Mouse (Mus musculus): ENCODE data around the gene Ebp.

Ebp gene

GRCm38 (mm10) chrX:8193419-8193723, at the start of gene Ebp:
Ebp (minus strand) TSS chrX:8193512.
- TF ChIP-seq GATA4 (IDR thresholded peaks at IDR 0.05; ENCODE audit: insufficient replicate concordance, low read length) = no peak

DNA sequence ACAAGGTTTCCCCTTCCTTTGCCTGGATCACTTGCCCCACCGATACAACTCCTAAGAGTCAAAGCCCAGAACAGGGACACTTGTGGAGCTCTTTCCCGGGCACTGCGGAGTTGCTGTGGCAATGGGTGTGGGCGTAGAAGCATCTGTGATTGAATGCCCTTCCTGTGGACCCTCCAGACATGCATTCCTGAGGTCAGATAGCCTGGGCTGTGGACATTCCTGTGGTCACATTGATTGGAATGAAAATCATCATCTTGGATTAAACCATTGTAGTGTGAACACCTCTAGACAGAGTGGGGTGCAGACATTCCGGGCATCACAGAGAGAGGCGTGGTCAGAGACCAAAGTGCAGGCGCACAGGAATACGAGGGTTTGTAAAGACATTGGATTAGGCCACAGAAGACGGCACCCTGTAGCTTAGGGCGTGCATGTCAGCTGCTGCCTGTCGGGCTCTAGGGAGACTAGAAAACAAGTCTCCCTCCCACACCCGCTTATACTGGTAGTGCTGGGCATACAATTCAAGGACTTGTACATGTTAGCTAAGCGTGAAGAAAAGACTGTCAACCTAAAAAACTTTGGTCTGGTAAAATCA, 45.6 kb upstream of the Ebp start:
- no peak for TF ChIP-seq GATA4 (IDR thresholded peaks at IDR 0.05; ENCODE audit: insufficient replicate concordance, low read length)

GRCm38 (mm10) chrX:8236704-8237103, 43.4 kb upstream of the Ebp start:
- TF ChIP-seq GATA4 (IDR thresholded peaks at IDR 0.05; ENCODE audit: insufficient replicate concordance, low read length) = no peak

- no peak for TF ChIP-seq GATA4 (IDR thresholded peaks at IDR 0.05; ENCODE audit: insufficient replicate concordance, low read length)
These were observed 40.3 kb upstream of the Ebp start for GRCm38 (mm10) chrX:8233602-8234001.

- no peak for TF ChIP-seq GATA4 (IDR thresholded peaks at IDR 0.05; ENCODE audit: insufficient replicate concordance, low read length)
These were observed 37.0 kb upstream of the Ebp start for GRCm38 (mm10) chrX:8230272-8230671.

- no peak for TF ChIP-seq GATA4 (IDR thresholded peaks at IDR 0.05; ENCODE audit: insufficient replicate concordance, low read length)
These were observed 30.2 kb upstream of the Ebp start for GRCm38 (mm10) chrX:8223473-8223872.

GRCm38 (mm10) chrX:8222678-8223421, 29.5 kb upstream of the Ebp start:
- no peak for TF ChIP-seq GATA4 (IDR thresholded peaks at IDR 0.05; ENCODE audit: insufficient replicate concordance, low read length)

GRCm38 (mm10) chrX:8222296-8222677, 29.0 kb upstream of the Ebp start:
- TF ChIP-seq GATA4 (IDR thresholded peaks at IDR 0.05; ENCODE audit: insufficient replicate concordance, low read length) = no peak

- no peak for TF ChIP-seq GATA4 (IDR thresholded peaks at IDR 0.05; ENCODE audit: insufficient replicate concordance, low read length)
These were observed 26.3 kb upstream of the Ebp start for GRCm38 (mm10) chrX:8219651-8220050.

GRCm38 (mm10) chrX:8218114-8218513, 24.8 kb upstream of the Ebp start:
- no peak for TF ChIP-seq GATA4 (IDR thresholded peaks at IDR 0.05; ENCODE audit: insufficient replicate concordance, low read length)

- no peak for TF ChIP-seq GATA4 (IDR thresholded peaks at IDR 0.05; ENCODE audit: insufficient replicate concordance, low read length)
These were observed 24.1 kb upstream of the Ebp start for GRCm38 (mm10) chrX:8217383-8217782.

- no peak for TF ChIP-seq GATA4 (IDR thresholded peaks at IDR 0.05; ENCODE audit: insufficient replicate concordance, low read length)
These were observed 18.3 kb upstream of the Ebp start for GRCm38 (mm10) chrX:8211490-8212207.

DNA sequence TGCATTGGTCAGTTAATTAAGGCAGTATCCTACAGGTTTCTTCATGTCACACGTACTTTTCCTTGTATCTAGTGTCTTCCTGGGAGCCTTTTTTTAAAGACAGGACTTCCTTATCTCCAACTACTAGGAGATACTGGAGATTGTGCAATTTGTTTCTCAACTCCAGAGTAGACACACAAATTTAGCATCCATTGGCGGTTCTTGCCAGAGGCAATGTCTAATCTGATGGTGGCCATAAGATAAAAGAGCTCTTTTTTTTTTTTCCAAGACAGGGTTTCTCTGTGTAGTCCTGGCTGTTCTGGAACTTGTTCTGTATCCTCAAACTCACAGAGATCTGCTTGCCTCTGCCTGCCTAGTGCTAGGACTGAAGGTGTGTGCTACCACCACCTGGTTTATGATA, 16.4 kb upstream of the Ebp start:
- TF ChIP-seq GATA4 (IDR thresholded peaks at IDR 0.05; ENCODE audit: insufficient replicate concordance, low read length) = no peak

GRCm38 (mm10) chrX:8207224-8207623, 13.9 kb upstream of the Ebp start:
- no peak for TF ChIP-seq GATA4 (IDR thresholded peaks at IDR 0.05; ENCODE audit: insufficient replicate concordance, low read length)

GRCm38 (mm10) chrX:8206694-8207197, 13.4 kb upstream of the Ebp start:
- no peak for TF ChIP-seq GATA4 (IDR thresholded peaks at IDR 0.05; ENCODE audit: insufficient replicate concordance, low read length)

- TF ChIP-seq GATA4 (IDR thresholded peaks at IDR 0.05; ENCODE audit: insufficient replicate concordance, low read length) = no peak
These were observed 12.8 kb upstream of the Ebp start, which contains the start of gene Porcn for GRCm38 (mm10) chrX:8206015-8206693. Porcn (minus strand) TSS chrX:8206525.
